Mouse (Mus musculus) liver, postnatal 0 days (tissue): ENCODE measurements around the gene Wnt10b. TPM values are rescaled to one million over a fixed set of nuclear protein-coding genes. Genes with fewer than 3 reads are reported as not detected.

Source experiments
- ATAC-seq: fragments of 200-750 bp; cut with Nextera tagmentation; 2 replicates; pipeline ENCODE4 v1.8.0; 2017; ENCODE audit warnings: mild to moderate bottlenecking, moderate library complexity
- DNase-seq: peaks from one replicate; pipeline ENCODE4 v3.0.0-alpha.2; 2016
- H3K27ac ChIP-seq: fragments of 300-500 bp; sonication (generic); 2 replicates; pipeline ENCODE4 v1.5.1; 2014; ENCODE audit warnings: antibody characterized with exemption, moderate library complexity, mild to moderate bottlenecking, low read depth
- H3K27me3 ChIP-seq: fragments of 300-500 bp; sonication (generic); 2 replicates; pipeline ENCODE4 v1.6.1; 2014; ENCODE audit warnings: low read length, control low read depth, mixed read lengths; ENCODE audit not compliant: insufficient read depth
- H3K36me3 ChIP-seq: fragments of 300-500 bp; sonication (generic); replicated peaks from 2 replicates; pipeline ENCODE4 v1.6.1; 2014; ENCODE audit warnings: mild to moderate bottlenecking, control low read depth, low read length, moderate library complexity, mixed read lengths; ENCODE audit not compliant: insufficient read depth
- H3K4me1 ChIP-seq: fragments of 300-500 bp; sonication (generic); 2 replicates; pipeline ENCODE4 v1.6.1; 2014; ENCODE audit warnings: antibody characterized with exemption, mild to moderate bottlenecking, control low read depth; ENCODE audit not compliant: insufficient read depth
- H3K4me2 ChIP-seq: fragments of 300-500 bp; sonication (generic); 2 replicates; pipeline ENCODE4 v1.6.1; 2014; ENCODE audit warnings: low read depth, mild to moderate bottlenecking, low read length, moderate library complexity, mixed read lengths
- H3K4me3 ChIP-seq: fragments of 300-500 bp; sonication (generic); 2 replicates; pipeline ENCODE4 v1.5.1; 2014; ENCODE audit warnings: low read depth, low read length
- H3K9ac ChIP-seq: fragments of 300-500 bp; sonication (generic); replicated peaks from 2 replicates; pipeline ENCODE4 v1.6.1; 2014; ENCODE audit warnings: mild to moderate bottlenecking, moderate library complexity
- H3K9me3 ChIP-seq: fragments of 300-500 bp; sonication (generic); 2 replicates; pipeline ENCODE4 v1.6.1; 2016; ENCODE audit warnings: mild to moderate bottlenecking, control low read depth, low read length, mixed read lengths
- CTCF ChIP-seq: sonication (generic); IDR thresholded peaks from 2 replicates; pipeline ENCODE4 v1.5.1; 2016; ENCODE audit warnings: antibody characterized with exemption, low read depth
- EP300 ChIP-seq: IDR thresholded peaks from 2 replicates; pipeline ENCODE4 v1.6.1; 2016; ENCODE audit warnings: antibody characterized with exemption, low read depth, mild to moderate bottlenecking
- WGBS: fragments of 180-500 bp; shearing (Covaris S2); extraction: QIAGEN DNeasy Blood & Tissue Kit; methylation state at CpG from one replicate; pipeline ENCODE4 v1.1.7; 2014; ENCODE audit not compliant: insufficient replicate concordance; 5-methylcytosine and 5-hydroxymethylcytosine counted together
- polyA plus RNA-seq: library from polyadenylated mRNA; unstranded; fragments of >200 nt; fragmentation: Nextera tagmentation; extraction: Ambion mirVana; gene quantifications from 2 replicates; pipeline ENCODE4 v1.2.1, GENCODE M21; 2015

Gene Wnt10b
- polyA plus RNA-seq, 1 experiment from 2014 or later, result 0.04 TPM

DNA sequence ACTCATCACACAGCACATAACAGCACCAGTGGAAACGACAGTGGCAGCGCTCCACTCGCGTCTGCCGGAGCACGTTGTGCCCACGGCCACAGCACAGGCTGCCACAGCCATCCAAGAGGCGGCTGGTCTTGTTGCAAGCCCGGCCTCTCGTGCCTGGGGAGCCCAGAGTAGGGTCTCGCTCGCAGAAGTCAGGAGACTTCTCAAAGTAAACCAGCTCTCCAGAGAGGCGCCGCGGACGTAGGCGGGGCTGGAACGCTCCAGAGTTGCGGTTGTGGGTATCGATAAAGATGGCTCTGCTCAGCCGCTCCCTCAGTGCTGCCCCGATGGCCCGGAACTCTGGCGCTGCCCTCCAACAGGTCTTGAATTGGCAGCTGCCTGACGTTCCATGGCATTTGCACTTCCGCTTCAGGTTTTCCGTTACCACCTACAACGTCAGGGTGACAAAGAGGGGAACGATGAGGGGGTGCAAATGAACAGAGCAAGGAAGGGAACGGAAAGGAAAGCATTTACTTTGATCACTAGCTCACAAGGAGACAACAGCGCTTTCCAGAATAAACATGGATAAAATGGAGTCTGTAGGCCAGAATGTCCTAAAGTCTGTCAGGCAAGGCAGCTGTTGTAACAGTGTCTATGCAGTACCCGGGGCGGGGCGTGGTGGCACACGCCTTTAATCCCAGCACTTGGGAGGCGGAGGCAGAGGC lies 5.3 kb downstream of the Wnt10b start:
- no peak for TF ChIP-seq CTCF
- no peak for TF ChIP-seq EP300
- DNase-seq (no peak), ATAC-seq (peak; percentile 55)
- Histone ChIP-seq H3K4me2 (peak overlapping the region; percentile 79), H3K4me1 (peaks cover 25% of the 10 kb centered on the region), H3K4me3 (peak overlapping the region; percentile 49), H3K9ac (peak overlapping the region; percentile 46; the same call in 1 of the 2 replicates), H3K27me3 (peaks cover 64% of the 10 kb centered on the region), H3K9me3 (no peaks in the 10 kb centered on the region), H3K36me3 (no peaks in the 10 kb centered on the region), H3K27ac (no peak overlapping the region)
- WGBS, result 2% methylated on average over 36 of the region's 36 CpGs

DNA sequence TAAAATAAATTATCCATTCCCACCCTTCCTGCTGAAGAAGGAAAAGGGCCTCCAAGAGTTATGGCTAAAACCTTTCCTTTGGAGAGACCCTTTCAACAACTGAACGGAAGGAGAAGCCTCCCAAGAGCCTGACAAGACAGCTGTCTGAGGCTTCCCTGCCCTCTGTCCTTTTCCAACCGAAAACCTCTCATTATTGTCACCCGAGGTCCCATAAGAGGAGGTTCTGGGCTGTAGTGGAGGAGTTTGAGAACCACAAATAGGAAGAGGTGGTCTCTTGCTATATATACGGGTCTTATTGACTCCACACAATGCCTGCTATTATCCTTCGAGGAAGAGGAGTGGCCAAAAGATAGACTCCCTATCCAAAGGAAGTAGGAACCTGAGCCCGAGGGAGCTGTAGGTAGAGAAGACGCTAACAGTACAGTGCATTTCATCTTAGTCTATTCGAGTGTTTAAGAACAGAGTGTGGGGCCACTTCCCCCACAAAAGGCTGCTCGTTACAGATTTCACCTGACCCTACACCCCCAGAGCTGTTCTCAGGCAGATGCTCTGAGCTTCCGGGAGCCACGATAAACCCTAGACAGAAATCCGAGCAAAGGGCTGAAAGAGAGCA lies 6.0 kb downstream of the Wnt10b start:
- H3K4me3 ChIP-seq, result peak overlapping the region; percentile 49
- 11% methylated on average over 12 of the region's 12 CpGs for WGBS
- peak overlapping the region; percentile 46; the same call in 1 of the 2 replicates for H3K9ac ChIP-seq

DNA sequence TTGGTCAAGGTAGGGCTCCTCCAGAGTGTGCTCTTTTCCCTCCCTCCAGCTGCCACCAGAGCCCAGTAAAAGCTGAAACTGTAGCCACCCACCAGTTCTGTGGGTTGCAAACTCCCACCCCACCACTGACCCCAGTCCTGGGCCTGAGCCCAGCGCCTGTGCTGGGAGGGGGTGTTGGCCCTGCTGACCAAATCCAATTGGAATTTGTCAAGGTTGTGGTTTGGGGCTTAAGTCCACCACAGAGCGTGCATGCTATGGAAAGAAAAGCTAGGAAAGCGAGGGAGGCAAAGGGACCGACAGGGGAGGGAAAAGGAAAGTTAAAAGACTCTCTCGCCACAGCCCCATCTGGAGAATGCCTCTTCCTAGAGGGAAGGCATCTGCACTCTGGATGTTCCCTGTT lies 9.7 kb downstream of the Wnt10b start:
- no peak for DNase-seq
- peaks cover 29% of the 10 kb centered on the region for H3K27me3 ChIP-seq
- peaks cover 19% of the 10 kb centered on the region for H3K4me1 ChIP-seq

More for the DNA sequence above, 6.0 kb downstream of the Wnt10b start:
- TF ChIP-seq CTCF (no peak), EP300 (no peak)
- ATAC-seq (no peak), DNase-seq (no peak)
- Histone ChIP-seq H3K4me2 (peak overlapping the region; percentile 79), H3K27ac (no peak overlapping the region), H3K4me1 (peaks cover 20% of the 10 kb centered on the region), H3K36me3 (no peaks in the 10 kb centered on the region), H3K27me3 (peaks cover 57% of the 10 kb centered on the region), H3K9me3 (no peaks in the 10 kb centered on the region)

DNA sequence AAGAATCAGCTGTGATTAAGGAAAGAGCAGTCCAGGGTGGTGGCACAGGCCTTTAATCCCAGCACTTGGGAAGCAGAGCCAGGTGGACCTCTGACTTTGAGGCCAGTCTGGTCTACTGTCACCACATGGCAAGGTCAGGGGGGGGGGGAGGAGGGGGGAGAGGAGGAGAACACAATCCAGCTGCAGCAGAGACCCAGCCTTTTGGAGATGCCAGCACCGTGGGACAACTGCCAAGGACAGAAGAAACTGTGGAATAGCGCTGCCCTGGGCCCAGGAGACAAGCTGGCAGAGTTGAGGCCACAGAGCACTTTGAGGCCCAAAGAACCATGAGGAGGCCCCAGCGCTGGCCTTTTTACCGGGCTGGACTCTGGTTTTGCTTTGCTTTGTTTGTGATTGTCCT lies 12.0 kb downstream of the Wnt10b start:
- no peak for DNase-seq
- no peak for ATAC-seq
- H3K27me3 ChIP-seq, result peaks cover 14% of the 10 kb centered on the region
- H3K9ac ChIP-seq, result no peak overlapping the region
- no peak overlapping the region for H3K4me2 ChIP-seq
- no peak overlapping the region for H3K27ac ChIP-seq
- no peak for TF ChIP-seq EP300
- no peak for TF ChIP-seq CTCF
- H3K36me3 ChIP-seq, result no peaks in the 10 kb centered on the region
- H3K4me1 ChIP-seq, result peaks cover 11% of the 10 kb centered on the region
- no peak overlapping the region for H3K4me3 ChIP-seq
- no peaks in the 10 kb centered on the region for H3K9me3 ChIP-seq
- 72% methylated on average over 4 of the region's 4 CpGs for WGBS

More for the DNA sequence above, 9.7 kb downstream of the Wnt10b start:
- TF ChIP-seq EP300 (no peak), CTCF (no peak)
- Histone ChIP-seq H3K9ac (no peak overlapping the region), H3K4me2 (no peak overlapping the region), H3K9me3 (no peaks in the 10 kb centered on the region), H3K27ac (no peak overlapping the region), H3K36me3 (no peaks in the 10 kb centered on the region), H3K4me3 (no peak overlapping the region)
- WGBS, result 57% methylated on average over 5 of the region's 5 CpGs
- ATAC-seq, result no peak

DNA sequence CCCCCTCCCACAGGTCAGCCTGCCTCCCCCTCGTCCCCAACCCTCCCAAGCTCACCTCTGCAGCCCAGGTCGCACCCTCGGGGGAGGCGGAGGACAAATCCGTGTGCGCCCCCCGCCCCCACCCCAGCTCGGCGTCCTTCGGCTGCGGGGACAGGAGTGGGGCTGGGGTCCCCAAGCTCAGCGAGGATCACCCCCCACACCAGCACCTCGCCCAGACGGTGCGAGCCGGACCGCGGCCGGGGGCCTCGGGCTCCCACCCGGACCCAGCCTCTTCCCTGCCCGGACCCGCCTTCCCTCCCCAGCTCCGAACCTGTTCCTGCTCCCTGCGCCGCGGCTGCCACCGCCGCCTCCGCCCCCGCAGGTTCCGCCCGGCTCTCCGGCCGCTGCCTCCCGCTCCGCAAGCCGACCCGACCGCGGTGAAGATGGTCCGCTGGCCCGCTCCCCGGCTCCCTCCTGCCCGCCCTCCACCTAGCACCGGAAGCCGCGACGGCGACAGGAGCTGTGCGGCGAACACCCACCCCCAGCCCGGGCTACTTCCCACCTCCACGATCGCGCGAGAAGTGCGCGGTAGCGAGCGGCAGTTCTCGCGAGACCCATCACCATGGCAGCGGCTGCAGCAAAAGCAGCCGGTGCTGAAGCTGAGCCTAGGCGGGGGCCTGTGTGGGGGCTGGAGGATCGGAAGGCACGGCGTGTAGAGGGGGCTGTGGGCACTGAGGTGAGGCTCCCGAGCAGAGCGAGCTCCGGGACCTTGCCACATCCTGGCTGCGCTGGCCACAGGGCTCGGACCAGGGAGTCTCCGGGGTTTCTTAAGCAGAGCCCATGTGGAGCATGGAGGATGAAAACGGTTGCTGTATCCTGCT lies 15.1 kb downstream of the Wnt10b start, which contains the start of gene Arf3:
Gene Arf3, minus strand, starts transcription at position 545 of the 860 bp plus-strand sequence.
- H3K4me1 ChIP-seq, result peaks cover 14% of the 10 kb centered on the region
- peak within 1 kb of the TSS; percentile 84 for H3K4me3 ChIP-seq
- peaks cover 8% of the 10 kb centered on the region for H3K27me3 ChIP-seq
- peaks cover 7% of the 10 kb centered on the region for H3K36me3 ChIP-seq
- peak within 1 kb of the TSS; percentile 97 for H3K4me2 ChIP-seq
- H3K9ac ChIP-seq, result peak within 1 kb of the TSS; percentile 82
- ATAC-seq (peak; percentile 95), DNase-seq (peak; percentile 94)
- 0% methylated on average over 68 of the region's 76 CpGs for WGBS
- TF ChIP-seq CTCF, result no peak
- peak; percentile 75 for TF ChIP-seq EP300
- peak within 1 kb of the TSS; percentile 71 for H3K27ac ChIP-seq
- no peaks in the 10 kb centered on the region for H3K9me3 ChIP-seq
